Mouse (Mus musculus): ENCODE data around the gene Gm20388.

The Gm20388 gene

GRCm38 (mm10) chr8:124288215-124288864 lies 4377.7 kb downstream of the Gm20388 start:
- DNase-seq, result peak; percentile 56

DNA sequence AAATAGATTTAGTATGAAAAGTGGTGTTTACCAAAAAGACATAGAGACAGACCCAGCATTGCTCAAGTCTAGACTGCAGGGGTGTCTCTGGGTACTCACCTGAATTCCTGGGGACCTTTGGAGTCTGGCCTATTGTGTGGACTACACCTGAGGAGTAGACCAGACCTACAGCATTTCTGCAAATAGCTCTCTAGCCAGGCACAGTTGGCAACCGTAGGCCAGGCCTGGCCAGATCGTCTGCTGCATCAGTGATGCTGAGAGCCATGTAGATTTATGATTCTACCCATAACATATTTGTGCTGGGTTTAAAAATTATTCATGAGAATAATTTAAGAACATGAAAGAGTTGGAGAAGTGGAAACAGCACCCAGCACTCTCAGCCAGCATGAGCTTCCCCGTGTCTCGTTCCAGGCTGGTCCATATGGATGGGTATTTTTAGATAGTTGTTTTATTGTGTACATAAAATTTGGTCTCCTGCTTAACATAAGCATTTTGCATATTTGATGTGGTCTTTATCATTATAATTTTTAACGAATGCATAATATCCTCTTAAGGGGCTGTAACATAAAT lies 4378.9 kb downstream of the Gm20388 start:
- peak; percentile 57 to 68 for DNase-seq

- peak in 1 of 2 experiments; percentile 63 for DNase-seq
These were observed 4380.5 kb downstream of the Gm20388 start for GRCm38 (mm10) chr8:124290911-124291691.

DNA sequence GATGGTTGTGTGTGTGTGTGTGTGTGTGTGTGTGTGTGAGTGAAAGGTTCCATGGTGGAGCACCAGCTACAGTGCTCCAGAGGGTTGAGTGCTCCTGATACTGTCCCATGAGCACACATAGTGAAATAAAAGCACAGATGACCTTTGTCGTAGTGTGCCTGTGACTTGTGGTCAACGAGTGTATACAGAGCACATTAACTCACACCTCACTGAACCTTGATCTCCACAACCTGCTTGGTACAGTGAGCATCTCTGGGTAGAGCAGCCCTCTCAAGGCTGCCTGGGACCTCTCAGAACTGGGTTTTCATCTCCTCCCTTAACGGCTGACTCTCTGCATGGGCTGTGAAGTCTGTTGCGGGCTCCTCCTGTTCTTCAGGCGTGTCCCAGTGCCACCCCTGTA lies 4381.1 kb downstream of the Gm20388 start:
- no peak for DNase-seq

- DNase-seq, result no peak
These were observed 4382.3 kb downstream of the Gm20388 start for GRCm38 (mm10) chr8:124292965-124293364.

GRCm38 (mm10) chr8:124294425-124294824 lies 4383.8 kb downstream of the Gm20388 start:
- no peak for DNase-seq

- DNase-seq, result no peak
These were observed 4384.3 kb downstream of the Gm20388 start for GRCm38 (mm10) chr8:124294900-124295299.

- DNase-seq, result no peak
These were observed 4384.7 kb downstream of the Gm20388 start for GRCm38 (mm10) chr8:124295357-124295756.

GRCm38 (mm10) chr8:124301512-124301911 lies 4390.9 kb downstream of the Gm20388 start:
- no peak for DNase-seq

GRCm38 (mm10) chr8:124301935-124302555 lies 4391.4 kb downstream of the Gm20388 start:
- DNase-seq, result no peak

DNA sequence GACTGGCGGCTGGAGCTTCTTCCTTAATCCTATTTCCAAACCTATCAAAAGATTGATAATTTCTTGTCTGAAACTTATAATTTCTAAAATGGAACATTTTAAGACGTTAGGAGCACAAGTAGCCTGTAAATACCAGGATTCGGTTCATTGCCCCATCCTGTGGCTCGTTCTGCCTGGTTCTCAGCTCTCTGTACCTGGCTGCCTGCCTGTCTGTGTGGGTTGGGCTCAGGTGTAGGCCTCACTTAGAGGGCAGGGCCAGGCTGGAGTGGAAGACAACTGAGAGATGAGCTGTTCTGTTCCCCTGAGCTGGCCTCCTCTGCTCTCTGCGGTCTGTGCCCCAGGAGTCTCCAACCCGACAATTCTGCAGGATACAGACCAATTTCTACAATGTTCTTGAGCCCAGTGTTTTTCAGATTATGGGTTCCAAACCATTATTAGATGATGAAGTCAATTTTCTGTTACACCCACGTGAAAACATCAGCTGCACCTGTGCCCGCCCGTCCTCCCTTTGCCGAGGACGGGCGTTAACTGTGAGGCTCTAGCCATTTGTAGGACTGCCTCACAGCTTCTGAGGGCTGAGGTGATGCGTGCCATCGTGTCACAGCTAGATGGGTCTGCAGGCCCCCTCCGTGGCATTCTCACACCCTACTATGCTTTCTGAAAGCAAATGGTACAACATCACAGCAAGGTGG lies 4392.7 kb downstream of the Gm20388 start:
- DNase-seq, result no peak

- no peak for DNase-seq
These were observed 4393.5 kb downstream of the Gm20388 start for GRCm38 (mm10) chr8:124304141-124304540.

GRCm38 (mm10) chr8:124306574-124306973 lies 4395.9 kb downstream of the Gm20388 start:
- DNase-seq, result no peak

GRCm38 (mm10) chr8:124307700-124308099 lies 4397.1 kb downstream of the Gm20388 start:
- DNase-seq, result no peak

- no peak for DNase-seq
These were observed 4399.9 kb downstream of the Gm20388 start for GRCm38 (mm10) chr8:124310509-124310908.

DNA sequence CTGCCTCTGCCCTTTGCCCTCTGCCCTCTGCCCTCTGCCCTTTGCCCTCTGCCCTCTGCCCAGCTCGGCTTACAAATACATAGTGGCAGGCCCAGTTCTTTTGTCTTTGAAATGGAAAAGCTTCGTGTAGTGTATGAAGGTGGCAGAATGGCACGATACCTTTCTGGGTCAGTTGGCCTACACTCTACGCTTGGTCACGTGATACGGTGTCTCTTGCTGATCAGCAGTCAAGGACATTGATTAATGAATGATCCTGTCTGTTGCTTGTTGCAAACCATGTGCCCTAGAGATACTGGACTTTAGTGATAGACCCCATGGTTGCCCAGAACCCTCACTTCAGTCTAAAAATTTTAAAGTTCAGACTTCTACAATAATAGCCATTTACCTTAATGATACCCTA lies 4400.5 kb downstream of the Gm20388 start:
- DNase-seq, result no peak

DNA sequence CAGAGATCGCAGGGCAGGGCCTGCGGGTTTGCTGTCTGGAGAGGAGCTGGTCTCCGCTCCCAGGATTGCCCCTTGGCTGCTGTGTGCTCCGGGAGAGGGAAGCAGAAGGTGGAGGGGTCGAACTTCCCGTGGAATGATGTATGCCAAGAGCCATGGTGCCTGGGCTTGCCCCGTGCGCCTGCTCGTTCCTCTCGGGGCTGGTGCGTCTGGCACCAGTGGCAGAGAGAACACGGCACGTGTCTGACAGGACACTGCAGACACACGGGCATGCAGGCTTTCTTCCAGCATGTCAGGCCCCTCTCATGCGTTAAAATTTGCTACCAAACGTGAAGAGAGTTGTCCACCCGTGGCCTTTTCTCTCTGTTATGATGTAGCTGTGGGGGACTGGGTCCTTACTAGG lies 4401.1 kb downstream of the Gm20388 start:
- peak; percentile 46 to 57 for DNase-seq

DNA sequence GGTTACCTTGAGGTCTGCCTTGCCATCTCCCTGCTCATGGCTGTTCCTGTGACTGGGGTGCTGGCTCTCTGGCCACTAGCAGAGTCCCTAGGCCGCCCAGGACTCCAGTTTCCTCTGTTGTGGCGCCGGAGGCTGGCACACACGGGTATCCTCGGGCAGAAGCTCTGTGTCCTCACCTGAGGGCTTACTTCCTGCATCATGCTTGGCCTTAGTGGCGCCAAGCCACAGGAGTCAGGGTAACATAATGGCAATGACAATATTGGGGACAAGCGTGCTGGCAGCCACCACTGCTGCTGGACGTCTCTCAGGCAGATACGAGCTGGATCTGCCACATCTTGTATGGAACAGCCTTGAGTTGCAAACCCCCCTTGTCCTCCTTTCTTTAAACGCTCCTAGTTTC lies 4401.6 kb downstream of the Gm20388 start:
- DNase-seq, result no peak

- DNase-seq, result peak in 1 of 2 experiments; percentile 68
These were observed 4404.2 kb downstream of the Gm20388 start for GRCm38 (mm10) chr8:124314803-124315202.

DNA sequence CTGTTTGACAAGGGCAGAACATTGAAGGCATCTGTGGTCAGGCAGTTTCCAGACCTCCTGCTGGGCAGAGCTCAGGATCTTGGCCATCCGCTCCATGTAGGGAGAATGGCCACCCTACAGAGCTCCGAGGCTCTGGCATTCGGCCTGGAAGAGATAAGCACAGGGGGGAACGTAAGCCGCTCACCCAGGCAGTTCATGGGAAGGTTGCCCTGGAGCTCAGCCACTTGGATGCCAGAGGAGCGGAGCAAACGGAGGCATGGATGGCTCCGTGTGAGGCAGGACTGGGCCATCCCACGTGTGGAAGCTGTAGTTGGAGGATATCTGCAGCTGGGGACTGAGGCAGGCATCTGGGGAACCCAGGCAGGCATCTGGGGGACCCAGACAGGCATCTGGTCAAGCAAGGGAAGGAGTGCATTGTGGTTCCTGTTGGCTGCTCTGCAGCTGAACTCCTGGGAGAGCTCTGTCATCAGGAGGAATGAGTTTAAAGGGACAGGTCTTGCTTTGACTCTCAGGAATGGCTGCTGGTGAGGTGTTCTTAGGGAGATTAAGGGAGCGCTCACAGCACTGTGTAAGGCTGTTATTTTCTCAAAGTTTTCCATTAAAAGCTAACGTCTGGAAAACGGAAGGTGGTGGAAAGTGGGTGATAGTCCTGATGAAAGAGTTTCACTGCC lies 4406.0 kb downstream of the Gm20388 start:
- peak; percentile 90 to 94 for DNase-seq

DNA sequence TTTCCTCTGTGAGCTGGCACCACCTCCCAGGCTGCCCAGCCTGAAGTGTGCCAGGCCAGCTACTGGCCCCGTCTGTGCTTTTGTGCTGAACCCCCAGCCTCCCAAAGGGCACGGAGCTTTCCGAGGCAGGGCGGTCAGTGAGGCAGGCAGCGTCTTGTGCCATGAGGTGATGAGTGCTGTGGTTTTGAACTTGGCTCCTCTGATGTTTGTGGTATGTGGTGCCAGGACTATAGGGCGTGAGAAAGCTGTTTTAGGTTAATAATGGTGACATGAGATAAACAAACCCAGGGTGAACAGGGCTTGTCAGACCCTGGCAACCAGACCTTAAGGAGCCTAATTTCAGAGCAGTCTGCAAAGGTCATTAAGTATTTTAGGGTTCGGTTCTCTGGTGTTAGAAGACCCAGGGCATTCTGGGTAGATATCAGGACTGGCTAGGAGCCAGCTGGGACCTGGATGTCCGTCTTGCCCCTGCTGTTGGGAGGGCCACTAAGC lies 4406.6 kb downstream of the Gm20388 start:
- peak; percentile 49 to 55 for DNase-seq

DNA sequence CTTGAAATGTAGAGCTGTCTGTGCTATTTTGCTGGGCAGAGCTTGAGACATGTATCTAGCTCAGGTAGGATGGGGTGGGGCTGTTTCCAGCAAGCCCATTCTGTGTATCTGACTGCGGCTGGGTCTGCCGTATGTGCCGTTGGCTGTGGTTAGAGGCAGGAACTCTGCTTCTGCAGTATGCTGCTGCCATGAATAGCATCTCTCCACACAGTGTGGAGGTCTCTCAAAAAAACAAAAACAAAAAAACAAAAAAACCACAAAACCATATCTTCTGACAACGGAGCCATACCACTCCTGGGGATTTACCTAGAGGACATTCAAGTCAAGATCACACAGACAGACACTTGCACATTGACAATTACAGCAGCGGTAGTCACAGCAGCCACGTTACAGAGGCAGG lies 4407.2 kb downstream of the Gm20388 start:
- DNase-seq, result no peak
